Mouse (Mus musculus): Measurements from ENCODE around the gene Cenpv.

- no peak for TF ChIP-seq CTCF (IDR thresholded peaks at IDR 0.05; ENCODE audit: low read depth)
- TF ChIP-seq EP300 (IDR thresholded peaks at IDR 0.05; ENCODE audit: low read depth) = no peak
These were observed 14.6 kb upstream of the Cenpv start for GRCm38 (mm10) chr11:62553633-62554032.
